Mouse (Mus musculus) lung, adult 2 months (tissue): ENCODE data around the gene Cstb.

Source experiments
- CTCF ChIP-seq: fragments of 200-500 bp; IDR thresholded peaks from 2 replicates; pipeline ENCODE4 v1.5.1; 2011; ENCODE audit warnings: mild to moderate bottlenecking, low read length, control low read depth; ENCODE audit not compliant: insufficient read depth
- POLR2A ChIP-seq: fragments of 200-500 bp; IDR thresholded peaks from 2 replicates; pipeline ENCODE4 v1.6.1; 2011; ENCODE audit warnings: low read depth, mild to moderate bottlenecking, control low read depth, low read length, borderline replicate concordance; ENCODE audit errors: extremely low read depth

GRCm38 (mm10) chr10:78411851-78412250 lies 13.6 kb upstream of the Cstb start:
- TF ChIP-seq POLR2A (no peak), CTCF (no peak)
